Mouse (Mus musculus) thymus, adult 2 months (tissue): ENCODE data around the gene Cps1.

Experiments used
- CTCF ChIP-seq: fragments of 200-500 bp; IDR thresholded peaks from 2 replicates; pipeline ENCODE4 v1.5.1; 2012; ENCODE audit warnings: mild to moderate bottlenecking, control low read depth, low read length, moderate library complexity, borderline replicate concordance; ENCODE audit not compliant: control insufficient read depth, poor library complexity, insufficient read depth; ENCODE audit errors: extremely low read depth
- POLR2A ChIP-seq: fragments of 200-500 bp; IDR thresholded peaks from 2 replicates; pipeline ENCODE4 v1.6.1; 2012; ENCODE audit warnings: mild to moderate bottlenecking, low read length, control low read depth, moderate library complexity; ENCODE audit not compliant: control insufficient read depth, poor library complexity, insufficient read depth; ENCODE audit errors: extremely low read depth

DNA sequence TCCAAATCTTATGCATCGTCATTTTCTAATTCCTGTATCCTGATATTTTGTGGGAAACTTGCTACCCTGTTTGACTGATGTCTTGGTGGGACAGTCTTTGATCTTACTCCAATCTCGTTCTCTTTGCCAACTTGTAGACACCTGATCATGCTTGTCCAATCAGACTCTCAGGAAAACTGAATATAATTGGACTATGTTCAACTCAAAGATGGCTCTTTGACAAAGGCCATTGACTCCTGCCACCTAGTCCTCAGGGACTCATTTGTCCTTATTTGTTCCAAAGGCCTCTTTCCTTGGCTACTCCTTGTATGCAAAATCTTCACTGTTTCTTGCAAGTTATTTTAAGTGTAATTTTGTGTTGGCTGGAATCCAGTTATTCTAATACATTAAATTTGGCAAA, 44.2 kb upstream of the Cps1 start:
- TF ChIP-seq CTCF (no peak), POLR2A (no peak)
